Mouse (Mus musculus) G1E (cell line): ENCODE measurements at regions not wholly inside any gene's neighbourhood (a gene's known extent, or its start where the extent isn't known, plus 50 kb on each side); places are given as distances from the start of the nearest gene placed in this dataset.

ENCODE experiments used
- ATAC-seq: 2 replicates; pipeline ENCODE4 v1.8.0; 2016; ENCODE audit warnings: mild to moderate bottlenecking; ENCODE audit not compliant: insufficient number of reproducible peaks, poor library complexity, low FRiP score, severe bottlenecking; ENCODE audit errors: extremely low read depth
- DNase-seq: peaks from one replicate; pipeline ENCODE4 v3.0.0; 2012; ENCODE audit warnings: low spot score
- H3K27me3 ChIP-seq: 2 replicates; pipeline ENCODE4 v1.6.1; 2012; ENCODE audit warnings: mild to moderate bottlenecking, low read length, inconsistent platforms; ENCODE audit not compliant: insufficient read depth
- H3K36me3 ChIP-seq: replicated peaks from 2 replicates; pipeline ENCODE3; 2012; ENCODE audit warnings: mild to moderate bottlenecking, inconsistent platforms
- H3K4me1 ChIP-seq: 2 replicates; pipeline ENCODE4 v1.6.1; 2012; ENCODE audit warnings: low read depth, low read length, inconsistent platforms, mixed read lengths; ENCODE audit not compliant: insufficient read depth
- H3K4me3 ChIP-seq: 2 replicates; pipeline ENCODE4 v1.5.1; 2012; ENCODE audit warnings: low read depth, mild to moderate bottlenecking, inconsistent platforms, low read length, moderate library complexity, mixed read lengths
- H3K9me3 ChIP-seq: replicated peaks from 2 replicates; pipeline ENCODE4 v1.6.1; 2012; ENCODE audit warnings: inconsistent platforms
- CTCF ChIP-seq: IDR thresholded peaks from 2 replicates; pipeline ENCODE4 v1.5.1; 2012; ENCODE audit warnings: low read depth, low read length, inconsistent platforms, mixed read lengths
- GATA1 ChIP-seq: IDR thresholded peaks from 2 replicates; pipeline ENCODE4 v1.6.1; 2012; ENCODE audit warnings: borderline replicate concordance, low read length, inconsistent platforms, mixed read lengths
- GATA2 ChIP-seq: IDR thresholded peaks from 2 replicates; pipeline ENCODE4 v1.6.1; 2012; ENCODE audit warnings: low read depth, low read length, inconsistent platforms, borderline replicate concordance
- POLR2AphosphoS5 ChIP-seq: IDR thresholded peaks from 2 replicates; pipeline ENCODE4 v1.6.1; 2012; ENCODE audit warnings: low read depth, low read length, inconsistent platforms; ENCODE audit not compliant: insufficient replicate concordance
- TAL1 ChIP-seq: conservative IDR thresholded peaks from 2 replicates; pipeline ENCODE4 v1.6.1; 2012; ENCODE audit warnings: low read depth, low read length, inconsistent platforms, mixed read lengths

GRCm38 (mm10) chr14:54145743-54146741, 107.9 kb downstream of the Dad1 start:
- no peak for DNase-seq
- no peak for TF ChIP-seq GATA2
- TF ChIP-seq CTCF, result no peak
- TF ChIP-seq GATA1, result no peak
- no peak for TF ChIP-seq POLR2AphosphoS5
- Histone ChIP-seq H3K36me3 (no peaks in the 10 kb centered on the region), H3K27me3 (peaks cover 38% of the 10 kb centered on the region), H3K4me1 (peaks cover 28% of the 10 kb centered on the region), H3K9me3 (no peaks in the 10 kb centered on the region), H3K4me3 (no peak overlapping the region)
- no peak for ATAC-seq

- no peak for DNase-seq
- no peaks in the 10 kb centered on the region for H3K9me3 ChIP-seq
- peaks cover 24% of the 10 kb centered on the region for H3K27me3 ChIP-seq
- no peaks in the 10 kb centered on the region for H3K36me3 ChIP-seq
- H3K4me1 ChIP-seq, result peaks cover 29% of the 10 kb centered on the region
- TF ChIP-seq TAL1, result no peak
- no peak for TF ChIP-seq GATA2
- TF ChIP-seq GATA1, result no peak
- no peak for TF ChIP-seq POLR2AphosphoS5
- TF ChIP-seq CTCF, result no peak
- no peak overlapping the region for H3K4me3 ChIP-seq
- no peak for ATAC-seq
These were observed 110.1 kb downstream of the Dad1 start for GRCm38 (mm10) chr14:54143828-54144227.

GRCm38 (mm10) chr14:54138288-54138687, 115.6 kb downstream of the Dad1 start:
- Histone ChIP-seq H3K4me3 (peak overlapping the region; percentile 48; the same call in 1 of the 2 replicates), H3K9me3 (no peaks in the 10 kb centered on the region), H3K27me3 (no peaks in the 10 kb centered on the region; the same call in 1 of the 2 replicates), H3K36me3 (no peaks in the 10 kb centered on the region), H3K4me1 (peaks cover 32% of the 10 kb centered on the region)
- TF ChIP-seq TAL1 (peak; percentile 29; the same call in 1 of the 2 replicates), GATA2 (no peak)
- DNase-seq (peak; percentile 12), ATAC-seq (peak; percentile 80)

- Histone ChIP-seq H3K27me3 (no peaks in the 10 kb centered on the region; the same call in 1 of the 2 replicates), H3K9me3 (no peaks in the 10 kb centered on the region), H3K36me3 (no peaks in the 10 kb centered on the region), H3K4me3 (no peak overlapping the region), H3K4me1 (peaks cover 32% of the 10 kb centered on the region)
- DNase-seq (no peak), ATAC-seq (0 out of 2 replicates have a peak, but pooled peaks have one; percentile 22)
- TF ChIP-seq TAL1 (peak; percentile 47), POLR2AphosphoS5 (no peak)
These were observed 117.4 kb downstream of the Dad1 start for GRCm38 (mm10) chr14:54136538-54136937.

GRCm38 (mm10) chr14:54128334-54128733, 125.6 kb downstream of the Dad1 start:
- TF ChIP-seq TAL1 (no peak), POLR2AphosphoS5 (no peak), GATA2 (no peak), CTCF (no peak), GATA1 (no peak)
- DNase-seq (no peak), ATAC-seq (no peak)
- H3K36me3 ChIP-seq, result no peaks in the 10 kb centered on the region
- H3K4me1 ChIP-seq, result peaks cover 29% of the 10 kb centered on the region
- H3K27me3 ChIP-seq, result peaks cover 30% of the 10 kb centered on the region
- no peak overlapping the region for H3K4me3 ChIP-seq
- H3K9me3 ChIP-seq, result no peaks in the 10 kb centered on the region

- no peak for ATAC-seq
- DNase-seq, result no peak
- H3K9me3 ChIP-seq, result no peaks in the 10 kb centered on the region
- no peaks in the 10 kb centered on the region for H3K36me3 ChIP-seq
- peaks cover 55% of the 10 kb centered on the region for H3K27me3 ChIP-seq
- no peak overlapping the region for H3K4me3 ChIP-seq
- TF ChIP-seq GATA2 (no peak), TAL1 (no peak), POLR2AphosphoS5 (no peak), GATA1 (no peak), CTCF (no peak)
- H3K4me1 ChIP-seq, result peaks cover 46% of the 10 kb centered on the region
These were observed 128.4 kb downstream of the Dad1 start for GRCm38 (mm10) chr14:54125510-54125909.
